Mouse (Mus musculus) c-Kit-positive CD71-positive TER-119-positive erythroid progenitor cells, embryonic 14.5 days (primary cell): ENCODE data around the gene Zkscan14.

ENCODE experiments used
- DNase-seq: peaks from one replicate; pipeline ENCODE4 v3.0.0-alpha.2; 2013; ENCODE audit warnings: low spot score

Zkscan14 gene

DNA sequence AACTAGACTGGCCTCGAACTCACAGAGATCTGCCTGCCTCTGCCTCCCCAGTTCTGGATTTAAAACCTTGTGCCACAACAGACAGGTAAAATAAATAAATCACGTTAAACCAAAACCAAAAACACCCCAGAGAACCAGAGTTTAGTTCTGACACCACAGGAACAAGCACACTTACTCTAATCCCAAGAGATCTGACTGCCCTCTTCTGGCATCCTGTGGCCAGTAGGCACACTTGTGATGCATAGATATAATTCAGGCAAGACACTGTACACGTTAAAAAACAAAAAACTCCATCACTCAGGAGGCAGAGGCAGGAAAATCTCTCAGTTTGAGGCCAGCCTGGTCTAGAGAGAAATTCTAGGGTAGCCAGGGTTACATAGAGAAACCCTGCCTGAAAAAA is 778 bp upstream of the Zkscan14 start:
- DNase-seq = no peak

DNA sequence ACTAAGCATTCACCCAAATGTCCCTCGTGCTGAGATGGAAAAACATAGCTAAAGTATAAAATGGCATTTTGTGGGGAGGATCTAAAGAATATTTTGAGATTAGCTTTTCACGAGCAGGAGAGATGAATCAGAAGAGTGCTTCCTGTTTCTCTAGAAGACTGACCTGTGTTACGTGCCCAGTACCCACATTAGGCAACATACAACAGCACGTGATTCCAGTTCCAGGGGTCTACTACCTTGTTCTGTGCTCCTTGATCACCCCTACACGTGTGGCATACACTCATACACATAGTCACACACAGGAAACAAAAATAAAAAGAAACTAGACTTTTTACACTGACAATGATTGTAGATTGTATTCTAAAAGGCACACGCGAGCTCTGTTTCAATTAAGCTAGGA is 1.3 kb downstream of the Zkscan14 start:
- no peak for DNase-seq

DNA sequence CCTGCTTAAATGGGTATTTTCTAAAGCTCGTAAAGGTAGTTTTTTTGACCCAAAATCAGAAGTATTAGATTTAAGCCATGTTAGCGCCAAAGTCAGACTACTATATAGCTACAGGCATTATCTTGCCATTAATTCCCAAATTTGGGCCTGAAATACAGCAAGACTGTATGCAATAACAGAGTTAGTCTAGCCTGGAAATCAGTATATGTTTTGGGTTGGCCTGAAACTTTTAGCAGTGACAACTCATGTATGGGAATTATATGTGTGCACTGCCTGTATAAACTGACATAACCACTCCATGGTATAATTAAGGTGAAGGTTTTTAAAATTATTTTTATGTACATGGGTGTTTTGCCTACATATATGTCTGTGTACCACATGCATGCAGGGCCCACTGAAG is 9.7 kb downstream of the Zkscan14 start, which contains the start of gene Atp5j2:
Gene Atp5j2 (minus strand): TSS at position 101 of the 400 bp plus-strand sequence.
- DNase-seq = no peak

DNA sequence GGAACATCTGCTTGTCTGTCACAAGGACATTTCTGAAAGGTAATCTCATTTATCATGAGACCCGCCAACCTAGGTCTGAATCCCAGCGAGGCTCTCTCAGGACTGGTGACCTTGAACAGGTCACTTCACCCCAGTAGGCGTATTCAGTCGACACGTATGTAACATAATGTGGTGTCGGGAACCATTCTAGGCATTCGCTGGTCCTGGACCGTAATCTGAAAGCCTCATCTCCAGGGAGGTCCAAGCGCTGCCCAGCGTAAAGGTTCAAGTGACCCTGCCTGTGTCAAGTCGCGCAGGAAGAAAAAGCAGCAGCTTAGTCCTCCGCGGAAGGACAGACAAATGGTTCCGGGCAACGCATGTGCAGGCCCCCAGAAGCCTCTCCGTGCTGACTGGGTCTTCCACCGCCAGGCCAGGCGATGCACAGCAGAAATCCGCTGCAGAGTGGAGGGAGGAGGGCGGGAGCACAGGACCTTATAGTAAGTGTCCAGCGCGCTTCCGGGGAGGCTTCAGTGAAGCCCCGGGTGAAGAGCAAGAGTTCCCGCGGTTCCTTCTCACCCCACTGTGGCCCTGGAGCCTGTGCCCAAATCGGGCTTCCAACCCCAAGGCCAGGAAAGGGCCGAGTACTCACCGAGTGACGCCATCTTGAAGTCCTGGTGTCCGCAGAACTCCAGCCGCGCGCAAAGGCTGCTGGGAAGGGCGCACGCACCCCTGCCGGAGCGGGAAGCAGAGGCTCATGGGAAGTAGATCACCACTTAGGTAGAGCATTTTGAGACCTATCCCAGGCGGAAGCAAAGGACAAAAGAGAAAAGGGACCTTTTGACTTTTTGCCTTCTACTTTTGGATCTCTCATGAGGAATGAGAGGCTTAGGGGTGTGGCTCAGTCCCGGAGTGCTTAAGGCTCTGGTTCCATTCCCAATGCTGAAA is 10.5 kb downstream of the Zkscan14 start:
- DNase-seq = peak; percentile 86

DNA sequence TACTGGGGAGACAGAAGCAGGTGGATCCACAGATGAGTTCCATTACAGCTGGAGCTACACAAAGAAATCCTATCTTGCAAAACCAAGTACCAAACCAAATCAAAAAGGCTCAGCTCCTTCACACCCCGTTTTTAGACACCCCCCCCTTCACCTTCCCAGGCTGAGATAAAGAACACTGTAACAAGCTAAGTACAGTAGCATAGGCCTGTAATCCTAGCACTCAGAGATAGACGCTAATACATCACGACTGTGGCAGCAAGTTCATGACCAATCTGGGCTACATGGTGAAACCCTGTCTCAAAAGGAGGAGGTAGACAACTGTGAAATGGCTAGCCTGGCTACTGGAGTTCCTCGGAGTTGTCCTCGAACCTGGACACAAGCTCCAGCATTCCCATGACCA is 11.3 kb downstream of the Zkscan14 start:
- peak; percentile 42 for DNase-seq

DNA sequence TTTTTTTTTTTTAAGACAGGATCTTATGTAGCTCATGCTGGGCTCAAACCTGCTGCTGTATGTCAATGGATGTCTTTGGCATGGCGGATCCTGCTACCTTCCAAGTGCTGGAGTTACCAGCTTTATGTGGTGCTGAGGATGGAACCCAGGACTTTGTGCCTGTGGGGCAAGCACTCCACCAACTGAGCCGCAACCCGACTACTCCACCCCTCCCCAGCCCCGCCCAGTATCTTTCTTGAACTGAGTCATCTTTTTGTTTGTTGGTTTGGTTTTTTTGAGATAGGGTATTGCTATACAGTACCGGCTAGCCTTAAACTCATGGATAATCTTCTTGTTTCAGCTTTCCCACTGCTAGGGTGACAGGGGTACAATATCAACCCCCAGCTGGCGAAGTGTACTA is 12.3 kb downstream of the Zkscan14 start:
- peak; percentile 43 for DNase-seq

DNA sequence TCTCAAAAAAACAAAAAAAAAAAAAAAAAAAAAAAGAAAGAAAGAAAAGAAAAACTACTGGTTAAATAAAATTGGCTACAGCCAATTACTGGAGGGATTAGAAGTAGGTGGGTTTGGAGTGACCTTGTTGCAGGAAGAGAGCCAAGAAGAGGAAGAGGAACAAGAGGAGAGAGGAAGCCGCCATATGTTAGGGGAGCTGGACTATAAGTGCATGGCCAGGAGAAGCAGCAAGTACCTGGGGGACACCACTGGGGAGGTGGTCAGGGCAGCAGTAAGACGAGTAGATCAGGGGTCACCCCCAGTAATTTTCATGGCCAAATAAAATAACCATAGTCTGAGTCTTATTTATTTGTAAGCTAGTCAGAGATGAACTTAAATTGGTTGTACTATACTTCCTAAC is 16.4 kb downstream of the Zkscan14 start:
- no peak for DNase-seq

DNA sequence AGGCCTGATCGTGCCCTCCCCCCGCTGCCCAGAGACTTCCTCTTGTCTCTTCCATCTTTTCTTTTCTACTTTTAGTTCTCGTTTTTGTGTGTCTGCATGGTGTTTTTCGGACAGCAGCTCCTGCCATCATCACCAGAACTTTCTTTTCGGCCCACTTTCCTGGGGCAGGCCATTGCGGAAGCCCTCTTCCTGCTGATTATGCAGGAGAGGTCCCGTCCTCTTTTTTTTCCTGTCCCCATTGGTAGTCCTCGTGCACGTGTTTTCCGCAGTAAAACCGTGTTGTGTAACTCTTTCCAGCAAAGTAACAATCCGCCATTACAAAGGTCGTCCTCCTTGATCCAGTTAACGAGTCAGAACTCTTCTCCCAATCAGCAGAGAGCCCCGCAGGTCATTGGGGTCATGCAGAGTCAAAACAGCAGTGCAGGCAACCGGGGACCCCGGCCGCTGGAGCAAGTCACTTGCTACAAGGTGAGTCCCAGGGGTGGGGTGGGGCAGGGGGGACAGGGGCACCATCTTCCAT is 23.1 kb downstream of the Zkscan14 start:
- DNase-seq = no peak

DNA sequence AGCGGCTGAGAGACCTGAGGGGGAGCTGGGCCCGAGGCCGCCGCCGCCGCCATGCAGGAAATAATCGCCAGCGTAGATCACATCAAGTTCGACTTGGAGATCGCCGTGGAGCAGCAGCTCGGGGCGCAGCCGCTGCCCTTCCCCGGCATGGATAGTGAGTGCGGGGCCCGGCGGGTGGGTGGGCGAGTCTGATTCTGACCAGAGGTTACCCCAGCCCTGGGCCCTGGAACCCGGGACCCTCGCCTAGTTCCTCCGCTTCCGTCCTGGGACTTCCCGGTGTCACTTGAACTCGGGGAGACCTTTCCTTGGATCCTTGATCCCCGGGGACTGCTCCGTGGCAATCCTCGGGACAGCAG is 34.4 kb downstream of the Zkscan14 start:
- DNase-seq = no peak

DNA sequence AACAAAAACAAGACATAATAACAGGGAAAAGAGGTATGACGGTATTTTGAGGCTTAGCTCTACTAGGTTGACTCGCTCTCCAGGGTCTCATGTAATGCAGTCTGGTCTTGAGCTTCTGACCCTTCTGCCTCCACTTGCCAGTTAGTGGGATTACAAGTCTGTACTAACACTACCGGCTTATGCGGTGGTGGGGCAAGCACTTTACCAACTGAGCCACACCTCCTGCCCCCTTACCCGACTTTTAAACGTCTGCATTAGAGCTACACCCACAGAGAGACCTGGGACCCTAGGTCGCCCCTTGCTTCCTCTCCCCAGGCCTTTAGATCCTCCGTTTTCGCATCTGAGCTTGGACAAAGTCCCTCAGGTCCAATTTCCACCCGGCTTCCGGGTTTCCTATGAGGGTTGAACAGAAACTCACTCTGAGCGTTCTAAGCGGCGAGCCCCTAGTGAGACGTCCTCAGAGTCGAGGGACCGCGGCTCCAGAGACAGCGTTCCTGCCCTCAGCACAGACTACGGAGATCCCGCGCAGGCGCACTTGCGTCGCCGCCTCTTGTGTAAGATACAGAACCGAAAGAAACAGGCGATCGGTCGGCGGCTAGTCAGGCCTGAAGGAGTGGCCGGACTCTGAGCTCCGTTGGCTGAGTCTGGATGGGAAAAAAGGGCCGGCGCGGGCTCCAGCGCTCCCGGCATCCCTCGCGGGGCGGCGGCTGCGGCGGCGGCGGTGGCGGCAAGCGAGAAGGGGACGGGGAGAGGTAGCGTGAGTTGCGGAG is 34.9 kb downstream of the Zkscan14 start, which contains the start of the genes Ptcd1 and Cpsf4:
Gene Ptcd1 (minus strand): TSS at position 573 of the 770 bp plus-strand sequence.
Gene Cpsf4 (plus strand): TSS at position 678 of the 770 bp plus-strand sequence.
- peak; percentile 99 for DNase-seq

DNA sequence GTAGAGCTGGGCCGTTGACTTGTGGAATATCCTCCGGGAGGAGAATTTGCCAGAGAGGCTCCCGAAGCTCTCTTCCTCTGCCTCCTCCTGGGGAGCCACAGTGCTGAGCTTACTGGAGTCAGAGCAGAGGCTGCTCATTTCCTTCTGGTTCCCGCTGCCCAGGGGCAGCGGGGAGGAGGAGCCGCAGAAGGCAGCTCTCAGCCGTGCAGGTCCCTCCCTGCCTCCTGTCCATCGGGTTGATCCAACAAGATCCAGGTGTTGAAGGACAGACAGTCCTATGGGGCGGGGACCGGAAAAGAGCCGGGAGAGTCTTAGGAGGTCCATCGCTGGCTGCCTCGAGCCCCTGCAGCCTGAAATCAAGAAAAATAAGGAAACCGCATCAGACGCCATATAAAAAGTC is 36.5 kb downstream of the Zkscan14 start:
- DNase-seq = no peak

DNA sequence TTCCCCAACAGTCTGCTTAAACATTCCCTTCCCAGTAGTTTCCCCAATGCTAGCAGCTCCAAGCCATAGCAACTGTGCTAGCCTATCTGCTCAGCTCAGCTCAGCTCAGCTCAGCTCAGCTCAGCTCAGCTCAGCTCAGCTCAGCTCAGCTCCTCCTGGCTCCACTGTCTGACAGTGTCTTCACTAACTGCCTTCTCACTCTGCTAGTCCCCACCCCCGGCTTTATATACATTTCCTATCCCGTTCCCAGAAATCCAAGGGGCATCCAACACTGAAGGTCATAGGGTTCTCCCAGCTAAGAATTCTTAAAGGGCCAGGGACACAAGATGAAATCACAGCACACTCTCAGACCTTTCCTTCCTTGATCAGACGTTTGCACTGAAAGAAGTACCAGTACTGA is 37.0 kb downstream of the Zkscan14 start:
- DNase-seq = no peak

DNA sequence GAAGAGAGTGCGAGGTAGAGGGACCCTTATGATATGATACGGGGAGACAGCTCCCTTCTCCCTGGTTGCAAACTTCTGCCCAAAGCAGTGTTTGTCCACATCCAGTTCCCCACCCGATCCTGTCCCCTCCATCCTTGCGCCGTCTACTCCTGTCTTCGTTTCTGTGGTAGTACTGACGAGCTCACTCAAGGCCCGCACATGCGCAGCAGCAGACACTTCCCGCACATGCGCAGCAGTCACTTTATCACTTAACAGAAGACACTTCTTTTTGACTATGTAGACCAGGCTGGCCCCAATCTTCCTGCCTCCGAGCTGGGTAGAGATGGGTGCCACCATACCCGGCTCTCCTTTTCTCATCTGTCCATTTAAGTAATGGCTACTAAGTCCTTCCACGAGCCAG is 40.3 kb downstream of the Zkscan14 start:
- no peak for DNase-seq

DNA sequence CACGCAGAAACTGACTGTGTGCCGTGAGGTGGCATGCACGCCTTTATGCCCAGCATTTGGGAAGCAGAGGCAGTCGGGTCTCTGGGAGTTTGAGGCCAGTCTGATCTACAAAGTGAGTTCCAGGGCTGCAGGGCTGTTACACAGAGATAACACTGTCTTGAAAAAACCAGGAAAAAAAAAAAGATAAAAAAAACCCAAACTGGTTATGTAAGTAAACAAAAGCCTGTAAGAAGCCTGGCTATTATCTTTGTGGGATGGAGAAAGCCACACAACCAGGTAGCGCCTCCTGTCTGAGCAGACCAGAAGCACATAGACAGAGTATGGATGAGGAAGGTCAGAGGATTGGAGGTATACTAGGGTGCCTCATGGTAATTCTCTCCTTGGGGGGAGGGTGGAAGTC is 49.0 kb downstream of the Zkscan14 start:
- peak; percentile 49 for DNase-seq

DNA sequence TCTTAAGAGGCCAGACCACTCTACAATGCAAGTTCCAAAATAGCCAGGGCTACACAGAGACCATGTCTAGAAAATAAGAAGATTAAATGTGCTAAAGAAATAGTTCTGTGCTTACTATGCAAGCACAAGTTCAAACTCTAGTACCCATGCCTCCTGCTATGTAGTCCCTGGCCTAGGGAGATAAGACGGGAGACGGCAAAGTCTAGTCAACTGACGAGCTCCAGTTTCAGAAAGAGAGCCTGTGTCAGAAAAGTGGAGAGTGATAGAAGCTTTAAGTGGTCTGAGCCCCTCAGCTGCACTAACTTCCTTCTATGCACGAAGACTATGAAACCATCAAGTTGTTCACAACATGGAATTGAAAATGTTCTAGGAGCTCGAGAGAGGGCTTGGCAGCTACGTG is 52.4 kb downstream of the Zkscan14 start:
- peak; percentile 44 for DNase-seq

DNA sequence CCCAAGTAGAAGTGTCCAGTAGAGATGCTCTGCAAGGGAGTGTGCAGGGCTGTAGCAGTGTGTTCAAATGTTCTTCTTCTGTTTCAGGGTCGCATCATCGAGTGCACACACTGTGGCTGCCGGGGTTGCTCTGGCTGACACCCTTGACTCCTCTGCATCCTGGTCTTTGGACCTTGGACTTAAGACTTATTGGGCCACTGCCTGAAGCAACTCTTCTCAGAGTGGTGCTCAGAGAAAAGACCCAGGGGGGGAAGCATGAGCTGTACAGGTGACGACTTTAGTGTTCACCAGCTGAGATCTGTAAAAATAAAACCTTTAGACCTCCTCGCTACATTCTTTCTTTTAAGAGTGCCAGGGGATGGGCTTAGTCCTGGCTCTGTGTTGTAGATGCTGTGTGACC is 53.9 kb downstream of the Zkscan14 start:
- no peak for DNase-seq
